Mouse (Mus musculus) fat pad, adult 2 months (tissue): ENCODE measurements around the gene Itih3.

ENCODE experiments used
- DNase-seq: peaks from one replicate; pipeline ENCODE4 v3.0.0-alpha.2; 2011; ENCODE audit warnings: low read depth, low spot score; ENCODE audit errors: extremely low read depth

Gene Itih3

GRCm38 (mm10) chr14:30865311-30865710, 58.2 kb downstream of the Itih3 start:
- DNase-seq, result no peak

- DNase-seq, result no peak
Observed at GRCm38 (mm10) chr14:30862368-30862767, 61.2 kb downstream of the Itih3 start.

GRCm38 (mm10) chr14:30861421-30862125, 62.0 kb downstream of the Itih3 start:
- DNase-seq, result no peak
